Mouse (Mus musculus) erythroid progenitor cell, adult 5-6 weeks (primary cell): Measurements from ENCODE around the gene Cnot3. TPM values are rescaled to one million over a fixed set of nuclear protein-coding genes. Genes with fewer than 3 reads are reported as not detected.
"Not testable (repeated sequence)": the region's sequence is repeated elsewhere in the genome, so short reads cannot be mapped to it uniquely, and the experiment has no call there.

Experiments used
- ATAC-seq: replicated peaks from 2 replicates; pipeline ENCODE4 v1.8.0; 2016; ENCODE audit warnings: moderate number of reproducible peaks, mild to moderate bottlenecking, moderate TSS enrichment, inconsistent platforms; ENCODE audit not compliant: poor library complexity, low FRiP score, severe bottlenecking
- total RNA-seq, 2 experiments: library from RNA; stranded (forward) in 1 of 2; stranded (reverse) in 1 of 2; fragments of 150-400 nt in 1 of 2; fragments of 186-747, 209-891 nt in 1 of 2; gene quantifications; 2 replicates each; pipeline versions ENCODE4 v1.2.3 to v1.2.4; 2015 to 2017; ENCODE audit warnings: low replicate concordance in 2 of 2

Cnot3 gene
- total RNA-seq, 2 experiments from 2014 or later: 91.2 to 109 TPM

- ATAC-seq: peak; percentile 87
These were observed 48.1 kb downstream of the Cnot3 start, which contains the start of gene Mboat7 for GRCm38 (mm10) chr7:3692987-3693808. Gene Mboat7, minus strand, starts transcription at chr7:3693523.

- no peak for ATAC-seq
These were observed 48.7 kb downstream of the Cnot3 start for GRCm38 (mm10) chr7:3693809-3694075.

GRCm38 (mm10) chr7:3694076-3694948, 49.2 kb downstream of the Cnot3 start:
- ATAC-seq: no peak

- ATAC-seq: not testable (repeated sequence)
These were observed 49.9 kb downstream of the Cnot3 start for GRCm38 (mm10) chr7:3694949-3695305.

GRCm38 (mm10) chr7:3698471-3698870, 53.4 kb downstream of the Cnot3 start:
- no peak for ATAC-seq

GRCm38 (mm10) chr7:3703148-3703878, 58.2 kb downstream of the Cnot3 start:
- ATAC-seq: peak; percentile 37

- ATAC-seq: peak; percentile 97
These were observed 58.9 kb downstream of the Cnot3 start, which contains the start of gene Rps9 for GRCm38 (mm10) chr7:3703879-3704441. Gene Rps9, plus strand, starts transcription at chr7:3703993.

- peak; percentile 35 for ATAC-seq
These were observed 59.4 kb downstream of the Cnot3 start for GRCm38 (mm10) chr7:3704475-3704874.

- ATAC-seq: not testable (repeated sequence)
These were observed 60.4 kb downstream of the Cnot3 start for GRCm38 (mm10) chr7:3705461-3705860.

- ATAC-seq: no peak
These were observed 60.8 kb downstream of the Cnot3 start for GRCm38 (mm10) chr7:3705911-3706310.

GRCm38 (mm10) chr7:3706343-3706934, 61.4 kb downstream of the Cnot3 start:
- ATAC-seq: no peak

GRCm38 (mm10) chr7:3707027-3707426, 62.0 kb downstream of the Cnot3 start:
- ATAC-seq: no peak

- no peak for ATAC-seq
These were observed 62.7 kb downstream of the Cnot3 start for GRCm38 (mm10) chr7:3707568-3708413.

GRCm38 (mm10) chr7:3708447-3708980, 63.4 kb downstream of the Cnot3 start:
- not testable (repeated sequence) for ATAC-seq

GRCm38 (mm10) chr7:3709000-3709399, 63.9 kb downstream of the Cnot3 start:
- no peak for ATAC-seq
